Mouse (Mus musculus) right cerebral cortex, postnatal 36 days (tissue): ENCODE measurements around the gene Tmem132c.

Experiments used
- DNase-seq, 2 experiments: peaks; one replicate each; pipeline ENCODE4 v3.0.0; 2022; ENCODE audit warnings: low spot score in 2 of 2, mixed read lengths in 1 of 2

Gene Tmem132c

DNA sequence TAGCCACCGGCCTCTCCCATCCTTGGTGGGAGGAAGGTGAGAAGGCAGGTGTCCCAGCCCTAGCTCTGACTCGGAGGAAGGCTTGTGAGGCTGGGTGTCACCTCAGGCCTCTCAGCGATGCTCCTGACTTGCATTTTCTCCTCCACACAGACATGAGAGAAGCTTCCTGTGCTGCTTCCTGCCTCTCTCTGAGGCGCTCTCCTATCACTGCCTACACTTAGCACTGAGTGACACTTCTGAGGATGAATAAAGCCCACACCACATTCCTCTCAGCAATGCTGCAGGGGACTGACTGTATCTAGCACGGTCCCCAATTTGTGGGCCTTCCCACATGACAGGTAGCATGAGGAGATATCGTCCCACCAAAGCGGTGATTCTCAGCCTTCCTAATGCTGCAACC lies 355.3 kb downstream of the Tmem132c start:
- no peak for DNase-seq

DNA sequence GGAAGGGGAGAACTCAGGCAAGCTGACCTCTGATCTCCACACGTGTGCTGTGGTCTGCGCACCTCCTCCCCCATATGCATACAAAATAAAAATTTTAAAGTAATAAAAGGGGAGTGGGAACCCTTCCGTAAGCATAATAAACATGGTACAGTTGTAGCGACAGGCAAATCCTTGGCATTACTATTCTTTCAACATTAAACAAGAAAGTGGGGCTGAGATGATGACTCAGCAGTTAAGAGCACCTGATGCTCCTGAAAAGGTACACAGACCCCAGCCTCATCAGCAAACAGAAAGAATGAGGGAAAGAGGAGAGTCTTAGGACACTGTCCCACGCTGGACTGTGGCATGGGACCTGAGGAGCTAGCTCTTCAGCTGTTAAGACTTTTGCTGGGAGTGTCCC lies 361.4 kb downstream of the Tmem132c start:
- no peak for DNase-seq

DNA sequence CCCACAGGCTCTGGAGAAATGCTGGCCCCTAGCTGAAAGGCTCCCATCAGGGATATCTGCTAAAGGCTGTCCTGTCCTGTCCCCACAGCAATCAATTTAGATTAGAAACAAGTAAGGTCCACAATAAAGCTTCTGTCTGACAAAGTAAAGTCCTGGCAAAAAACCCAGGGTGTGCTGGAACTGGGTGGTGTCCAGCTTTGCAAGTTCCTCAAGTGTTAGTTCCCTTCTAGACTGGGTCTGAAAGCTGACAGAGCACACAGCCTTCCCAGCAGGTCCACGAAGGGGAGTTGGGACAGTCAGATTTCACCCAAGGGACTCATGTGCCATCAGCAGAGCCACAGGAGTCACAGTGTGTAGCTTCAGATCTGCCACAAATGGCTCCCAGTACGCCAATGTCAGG lies 365.9 kb downstream of the Tmem132c start:
- DNase-seq: no peak

GRCm38 (mm10) chr5:127609191-127609714 lies 367.6 kb downstream of the Tmem132c start:
- no peak for DNase-seq

- no peak for DNase-seq
These were observed 369.3 kb downstream of the Tmem132c start for GRCm38 (mm10) chr5:127610787-127611509.

DNA sequence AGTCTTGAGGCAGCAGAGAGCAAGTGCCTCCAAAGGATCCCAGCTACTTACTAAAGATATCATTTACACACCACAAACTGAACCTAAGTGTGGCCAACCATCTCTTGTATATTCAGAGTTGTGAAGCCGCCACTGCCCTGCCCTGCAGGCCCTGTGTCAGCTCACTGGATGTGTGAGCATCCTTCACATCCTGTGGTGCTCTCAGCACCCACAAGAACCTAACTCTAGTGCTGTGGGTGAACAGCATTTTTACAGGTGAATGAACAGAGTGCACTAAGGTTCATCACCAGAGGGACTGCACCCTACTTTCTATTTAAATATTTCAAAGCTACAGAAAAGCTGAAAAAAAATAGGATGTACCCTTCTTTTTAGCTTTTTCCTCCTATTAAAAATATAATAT lies 370.3 kb downstream of the Tmem132c start:
- DNase-seq: no peak

DNA sequence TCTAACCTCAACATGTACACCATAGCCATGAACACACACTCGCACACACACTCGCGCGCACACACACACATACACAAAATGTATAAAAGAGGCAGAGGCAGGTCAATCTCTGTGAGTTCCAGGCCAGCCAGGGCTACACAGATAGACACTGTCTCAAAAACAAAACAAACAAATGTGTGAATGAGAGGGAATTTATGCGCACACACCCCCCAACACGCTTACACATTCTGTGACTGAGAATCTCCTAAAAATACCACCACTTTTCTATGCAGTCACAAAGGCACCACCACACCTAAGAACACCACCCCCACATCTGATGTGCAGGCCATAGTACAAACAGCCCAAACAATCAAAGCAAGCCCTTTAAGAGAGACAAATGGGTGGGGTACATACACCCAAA lies 370.8 kb downstream of the Tmem132c start:
- no peak for DNase-seq
